Mouse (Mus musculus) erythroblast, embryonic 14.5 days (primary cell): ENCODE measurements around the gene Nhsl1. TPM values are rescaled to one million over a fixed set of nuclear protein-coding genes. Genes with fewer than 3 reads are reported as not detected.
"Not testable (repeated sequence)": the region's sequence is repeated elsewhere in the genome, so short reads cannot be mapped to it uniquely, and the experiment has no call there.

ENCODE experiments used
- H3K27me3 ChIP-seq: 2 replicates; pipeline ENCODE4 v1.6.1; 2012; ENCODE audit warnings: inconsistent platforms; ENCODE audit not compliant: control insufficient read depth
- H3K36me3 ChIP-seq: 2 replicates; pipeline ENCODE4 v1.6.1; 2012; ENCODE audit warnings: mild to moderate bottlenecking, inconsistent platforms; ENCODE audit not compliant: control insufficient read depth
- H3K4me1 ChIP-seq: 2 replicates; pipeline ENCODE4 v1.6.1; 2012; ENCODE audit warnings: inconsistent platforms; ENCODE audit not compliant: control insufficient read depth
- H3K4me3 ChIP-seq: replicated peaks from 2 replicates; pipeline ENCODE3; 2012; ENCODE audit warnings: moderate library complexity, mild to moderate bottlenecking, inconsistent platforms
- H3K9me3 ChIP-seq: 2 replicates; pipeline ENCODE4 v1.6.1; 2012; ENCODE audit warnings: low read length, inconsistent platforms, mixed read lengths; ENCODE audit not compliant: control insufficient read depth
- GATA1 ChIP-seq: IDR thresholded peaks from 2 replicates; pipeline ENCODE4 v1.6.1; 2012; ENCODE audit warnings: low read length, inconsistent platforms, mixed read lengths
- TAL1 ChIP-seq: IDR thresholded peaks from 3 replicates; pipeline ENCODE4 v1.6.1; 2012; ENCODE audit warnings: low read length, inconsistent platforms, mixed read lengths
- polyA plus RNA-seq: library from polyadenylated mRNA; stranded (reverse); fragments of >175 nt; gene quantifications from 2 replicates; pipeline ENCODE4 v1.2.3, GENCODE M21; 2012

Gene Nhsl1
- polyA plus RNA-seq, 1 experiment = not detected

DNA sequence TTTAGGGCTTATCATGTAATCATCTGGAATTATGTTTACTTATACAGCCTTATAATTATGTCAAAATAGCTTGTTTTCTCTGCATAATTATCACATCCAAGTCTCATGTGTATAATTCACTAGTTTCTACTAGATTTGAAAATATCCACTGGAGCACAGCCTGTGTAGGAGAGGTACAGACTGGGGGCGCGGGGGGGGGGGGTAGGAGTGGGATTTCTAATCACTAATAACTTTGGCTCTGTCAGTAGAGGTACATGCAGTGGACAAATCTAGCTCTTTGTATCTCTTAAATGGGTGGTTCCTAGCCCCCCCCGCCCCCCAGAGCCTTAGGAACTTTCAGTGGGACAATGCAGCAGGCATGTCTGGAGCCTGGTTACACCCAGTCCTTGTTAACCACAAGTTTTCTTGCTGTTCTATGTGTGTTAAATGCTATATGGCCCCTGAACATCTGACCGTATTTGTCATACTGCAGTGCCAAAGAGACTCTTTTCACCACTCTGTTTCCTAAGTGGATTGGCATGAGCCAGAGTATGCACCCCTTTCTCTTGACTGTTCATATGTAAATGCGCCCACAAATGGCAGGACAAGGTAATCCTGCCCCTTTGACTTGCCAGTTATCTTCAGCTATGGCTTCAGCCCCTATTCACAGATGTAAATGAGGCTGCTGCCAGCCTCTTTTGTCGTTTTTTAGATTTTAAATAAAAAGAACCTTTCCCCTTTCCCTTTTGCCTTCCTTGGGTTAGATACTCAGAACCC lies 127.0 kb downstream of the Nhsl1 start:
- Histone ChIP-seq H3K4me1 (peaks cover 1% of the 10 kb centered on the region; the same call in 1 of the 2 replicates), H3K36me3 (no peaks in the 10 kb centered on the region), H3K27me3 (no peaks in the 10 kb centered on the region), H3K9me3 (no peaks in the 10 kb centered on the region), H3K4me3 (no peak overlapping the region)
- TF ChIP-seq GATA1 = no peak
- no peak for TF ChIP-seq TAL1

DNA sequence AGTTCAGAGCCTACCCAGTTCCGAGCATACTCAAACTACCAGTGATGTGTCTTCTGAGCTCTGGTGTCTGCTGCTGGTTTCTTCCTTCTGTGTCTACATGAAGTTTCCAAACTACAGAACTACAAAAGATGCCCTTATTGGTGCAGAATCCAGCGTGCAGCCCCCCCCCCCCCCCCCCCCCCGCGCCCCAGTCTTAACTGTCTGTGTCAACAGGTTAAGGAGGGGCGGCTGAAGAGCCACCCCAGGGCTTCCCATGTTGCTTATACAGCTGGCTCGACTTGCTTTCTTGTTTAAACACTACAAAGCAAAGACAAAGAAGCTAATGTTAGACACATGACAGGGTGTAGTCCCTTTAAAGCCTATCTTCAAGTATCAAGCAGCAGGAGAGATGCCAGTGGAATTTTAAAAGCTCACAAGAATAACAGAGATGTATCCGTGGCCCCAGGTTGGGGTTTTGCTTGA lies 127.6 kb downstream of the Nhsl1 start:
- TF ChIP-seq GATA1 = no peak
- no peak for TF ChIP-seq TAL1
- Histone ChIP-seq H3K4me1 (peaks cover 1% of the 10 kb centered on the region; the same call in 1 of the 2 replicates), H3K9me3 (no peaks in the 10 kb centered on the region), H3K36me3 (no peaks in the 10 kb centered on the region), H3K27me3 (no peaks in the 10 kb centered on the region), H3K4me3 (no peak overlapping the region)

DNA sequence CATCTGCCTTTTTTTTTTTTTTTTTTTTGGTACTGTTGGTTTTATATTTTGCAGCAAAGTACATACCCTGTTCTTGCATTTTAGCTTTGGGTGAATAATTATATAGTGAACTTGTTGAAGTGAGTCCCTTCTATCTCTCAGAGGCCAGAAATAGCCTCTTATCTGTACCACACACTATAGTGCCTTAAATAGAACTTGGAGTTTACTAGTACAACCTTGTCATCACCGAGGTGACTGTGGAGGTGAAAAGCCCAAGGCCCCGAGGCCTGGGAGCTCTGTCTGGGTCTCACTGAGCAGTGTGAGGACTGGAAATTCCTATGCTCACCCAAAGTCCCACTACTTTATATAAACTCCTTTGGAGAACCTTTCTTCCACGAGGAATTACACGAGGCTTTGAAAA lies 128.5 kb downstream of the Nhsl1 start:
- Histone ChIP-seq H3K9me3 (no peaks in the 10 kb centered on the region), H3K27me3 (no peaks in the 10 kb centered on the region), H3K4me3 (no peak overlapping the region), H3K4me1 (peaks cover 1% of the 10 kb centered on the region; the same call in 1 of the 2 replicates), H3K36me3 (no peaks in the 10 kb centered on the region)
- TF ChIP-seq GATA1 = no peak
- no peak for TF ChIP-seq TAL1

DNA sequence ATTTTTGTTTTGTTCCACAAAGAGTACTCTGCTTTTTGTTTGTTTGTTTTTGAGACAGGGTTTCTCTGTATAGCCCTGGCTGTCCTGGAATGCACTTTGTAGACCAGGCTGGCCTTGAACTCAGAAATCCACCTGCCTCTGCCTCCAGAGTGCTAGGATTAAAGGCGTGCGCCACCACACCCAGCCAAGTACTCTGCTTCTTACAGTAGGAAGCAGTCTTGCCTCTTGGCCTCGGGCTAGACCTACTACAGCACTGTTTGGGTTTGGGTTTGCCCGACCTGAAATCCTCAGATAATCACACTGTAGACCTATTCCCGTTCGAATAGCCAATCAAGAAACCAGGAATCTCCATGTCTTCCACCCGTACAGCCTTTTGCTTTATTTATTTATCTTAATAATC lies 130.1 kb downstream of the Nhsl1 start:
- not testable (repeated sequence) for H3K27me3 ChIP-seq, H3K36me3 ChIP-seq, H3K9me3 ChIP-seq, H3K4me3 ChIP-seq, H3K4me1 ChIP-seq

DNA sequence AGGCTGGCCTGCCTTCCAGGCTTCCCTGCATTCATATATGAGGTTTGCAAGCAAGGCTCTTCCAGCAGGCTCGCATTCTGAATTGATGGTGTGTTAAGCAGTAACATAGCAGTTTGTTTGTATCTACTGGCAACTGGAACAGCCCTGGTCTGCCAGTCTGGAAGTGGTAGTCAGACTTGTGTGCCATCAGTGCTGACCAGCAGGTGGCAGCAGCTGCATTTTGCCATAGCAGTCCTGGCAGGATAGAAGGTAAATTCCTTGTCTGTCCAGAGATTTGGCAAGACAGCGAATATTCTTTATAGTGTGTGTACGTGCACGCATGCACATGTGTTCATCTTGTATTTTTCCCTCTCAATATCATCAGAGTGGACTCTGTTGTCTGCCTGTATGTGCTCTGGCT lies 134.6 kb downstream of the Nhsl1 start:
- H3K27me3 ChIP-seq = no peaks in the 10 kb centered on the region
- no peaks in the 10 kb centered on the region for H3K9me3 ChIP-seq
- no peaks in the 10 kb centered on the region for H3K36me3 ChIP-seq
- TF ChIP-seq GATA1 (no peak), TAL1 (no peak)
- H3K4me1 ChIP-seq = peaks cover 12% of the 10 kb centered on the region
- no peak overlapping the region for H3K4me3 ChIP-seq

DNA sequence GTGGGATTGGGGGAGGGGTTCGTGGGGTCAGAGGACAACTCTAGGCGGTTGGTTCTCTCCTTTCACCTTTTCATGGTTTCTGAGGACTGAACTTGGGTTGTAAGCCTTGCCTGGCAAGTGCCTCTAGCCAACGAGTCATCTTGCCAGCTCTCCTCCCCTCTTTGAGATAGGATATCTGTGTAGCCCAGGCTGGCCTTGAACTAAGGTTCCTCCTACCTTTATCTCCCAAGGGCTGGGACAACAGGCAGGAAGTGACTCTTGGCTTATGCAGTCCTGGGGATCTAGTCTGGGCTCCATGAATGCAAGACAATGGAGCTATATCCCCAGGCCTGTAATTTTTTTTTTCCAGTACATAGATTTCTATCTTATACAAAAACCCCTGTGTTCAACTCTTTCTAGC lies 135.4 kb downstream of the Nhsl1 start:
- H3K27me3 ChIP-seq = no peaks in the 10 kb centered on the region
- no peak overlapping the region for H3K4me3 ChIP-seq
- no peaks in the 10 kb centered on the region for H3K9me3 ChIP-seq
- TF ChIP-seq TAL1 (no peak), GATA1 (no peak)
- H3K4me1 ChIP-seq = peaks cover 12% of the 10 kb centered on the region
- H3K36me3 ChIP-seq = no peaks in the 10 kb centered on the region

DNA sequence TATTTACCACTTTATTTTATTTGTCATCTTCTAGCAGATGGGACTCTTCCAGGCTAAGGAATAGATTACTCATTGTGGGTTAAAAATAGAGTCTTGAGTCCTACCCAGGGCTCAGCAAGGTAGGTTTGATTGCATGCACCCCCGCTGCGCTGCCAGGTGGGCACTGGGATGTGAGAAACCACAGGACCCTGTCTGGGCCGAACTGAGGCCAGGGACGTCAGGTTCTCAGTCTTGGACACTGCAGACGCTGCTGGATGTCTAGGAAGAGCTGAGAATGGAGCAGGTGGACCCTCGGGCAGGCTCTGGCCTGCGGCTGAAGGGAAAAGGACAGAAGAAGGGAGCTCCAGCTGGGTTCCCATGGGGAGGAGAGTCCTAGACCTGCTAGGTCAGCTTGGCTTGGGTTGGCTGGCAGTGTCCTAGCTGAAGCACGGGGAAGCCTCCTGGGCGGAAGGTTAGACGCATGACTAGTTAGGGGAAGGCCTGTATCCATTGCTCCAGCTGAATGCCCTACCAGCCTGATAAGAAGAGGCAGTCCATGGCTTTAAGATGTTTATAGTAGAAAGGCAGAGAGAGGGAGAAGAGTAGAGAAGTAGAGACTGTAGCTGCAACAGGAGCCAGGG lies 136.6 kb downstream of the Nhsl1 start:
- TF ChIP-seq TAL1 (no peak), GATA1 (no peak)
- H3K27me3 ChIP-seq = no peaks in the 10 kb centered on the region
- H3K9me3 ChIP-seq = no peaks in the 10 kb centered on the region
- peaks cover 12% of the 10 kb centered on the region for H3K4me1 ChIP-seq
- no peak overlapping the region for H3K4me3 ChIP-seq
- H3K36me3 ChIP-seq = no peaks in the 10 kb centered on the region

DNA sequence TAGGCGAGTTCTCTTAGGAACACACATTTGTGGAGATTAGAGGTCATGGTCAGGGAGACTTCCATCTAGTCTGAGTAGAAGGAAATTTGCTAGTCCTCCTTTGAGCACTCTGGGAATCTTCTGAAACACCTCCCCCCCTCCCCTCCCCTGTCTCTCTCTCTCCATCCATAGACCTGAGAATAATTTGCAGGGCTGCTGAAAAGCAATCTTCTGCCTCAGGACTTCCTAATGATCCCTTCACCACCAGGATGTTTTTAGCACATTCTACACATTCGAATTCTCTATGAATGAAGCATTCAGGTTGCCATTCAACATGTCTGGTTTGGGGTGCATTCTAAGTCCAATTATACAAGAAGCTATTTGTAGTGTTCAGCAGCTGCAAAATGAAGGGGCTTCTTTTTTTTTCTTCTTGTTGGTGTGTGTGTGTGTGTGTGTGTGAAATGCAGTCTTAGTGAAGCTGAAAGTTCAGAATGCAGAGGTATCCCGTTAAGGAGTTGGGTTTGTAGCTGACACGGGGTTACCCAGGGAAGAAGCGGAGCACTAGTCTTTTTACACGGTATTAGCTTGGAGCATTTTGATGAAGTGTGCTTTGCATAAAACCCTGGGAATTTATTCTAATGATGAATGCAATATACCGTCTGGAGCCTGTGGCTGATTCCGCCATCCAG lies 139.2 kb downstream of the Nhsl1 start:
- no peak for TF ChIP-seq GATA1
- no peak for TF ChIP-seq TAL1
- H3K4me1 ChIP-seq = peaks cover 12% of the 10 kb centered on the region
- no peak overlapping the region for H3K4me3 ChIP-seq
- no peaks in the 10 kb centered on the region for H3K36me3 ChIP-seq
- H3K27me3 ChIP-seq = no peaks in the 10 kb centered on the region
- H3K9me3 ChIP-seq = no peaks in the 10 kb centered on the region

DNA sequence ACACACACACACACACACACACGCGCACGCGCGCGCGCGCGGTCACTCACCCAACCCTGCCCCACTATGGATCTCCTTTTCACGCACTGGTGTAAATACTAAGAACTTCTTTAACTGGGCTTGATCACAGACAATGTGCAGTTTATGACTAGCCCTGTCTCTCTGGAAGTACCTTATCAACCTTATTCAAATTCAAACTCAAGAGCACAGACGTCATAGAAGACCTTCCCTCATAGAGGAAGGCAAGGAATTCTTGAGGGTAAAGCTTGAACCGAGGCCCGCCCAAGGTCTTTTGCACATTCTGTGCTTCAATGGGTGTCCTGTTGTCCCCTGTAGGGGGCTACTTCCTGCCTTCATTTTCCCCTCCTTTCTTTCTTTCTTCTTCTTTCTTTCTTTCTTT lies 142.6 kb downstream of the Nhsl1 start:
- no peaks in the 10 kb centered on the region for H3K36me3 ChIP-seq
- TF ChIP-seq GATA1 = no peak
- no peak for TF ChIP-seq TAL1
- no peaks in the 10 kb centered on the region for H3K27me3 ChIP-seq
- H3K4me3 ChIP-seq = no peak overlapping the region
- H3K4me1 ChIP-seq = no peaks in the 10 kb centered on the region
- H3K9me3 ChIP-seq = no peaks in the 10 kb centered on the region
